Mouse (Mus musculus) hindbrain, embryonic 11.5 days (tissue): ENCODE results near the gene Fgfr2. TPM values are rescaled to one million over a fixed set of nuclear protein-coding genes. Genes with fewer than 3 reads are reported as not detected.

Experiments used
- ATAC-seq: fragments of 200-750 bp; cut with Nextera tagmentation; 2 replicates; pipeline ENCODE4 v1.8.0; 2017; ENCODE audit warnings: mild to moderate bottlenecking, moderate TSS enrichment, moderate library complexity; ENCODE audit not compliant: low FRiP score
- DNase-seq: peaks from one replicate; pipeline ENCODE4 v3.0.0-alpha.2; 2015; ENCODE audit warnings: low spot score
- H3K27ac ChIP-seq: fragments of 300-500 bp; sonication (generic); 2 replicates; pipeline ENCODE4 v1.5.1; 2014; ENCODE audit warnings: mild to moderate bottlenecking, low read depth, low read length
- H3K27me3 ChIP-seq: fragments of 300-500 bp; sonication (generic); 2 replicates; pipeline ENCODE4 v1.6.1; 2014; ENCODE audit warnings: mild to moderate bottlenecking, low read length, moderate library complexity, mixed read lengths; ENCODE audit not compliant: control insufficient read depth, insufficient read depth
- H3K36me3 ChIP-seq: fragments of 300-500 bp; sonication (generic); 2 replicates; pipeline ENCODE4 v1.6.1; 2014; ENCODE audit warnings: mild to moderate bottlenecking, low read length, moderate library complexity, mixed read lengths; ENCODE audit not compliant: control insufficient read depth, insufficient read depth
- H3K4me1 ChIP-seq: fragments of 300-500 bp; sonication (generic); replicated peaks from 2 replicates; pipeline ENCODE4 v1.6.1; 2014; ENCODE audit warnings: low read length, mixed read lengths; ENCODE audit not compliant: control insufficient read depth, insufficient read depth
- H3K4me2 ChIP-seq: fragments of 300-500 bp; sonication (generic); replicated peaks from 2 replicates; pipeline ENCODE4 v1.6.1; 2014; ENCODE audit warnings: mild to moderate bottlenecking, low read depth, low read length
- H3K4me3 ChIP-seq: fragments of 300-500 bp; sonication (generic); 2 replicates; pipeline ENCODE4 v1.5.1; 2014; ENCODE audit warnings: low read depth, low read length
- H3K9ac ChIP-seq: fragments of 300-500 bp; sonication (generic); 2 replicates; pipeline ENCODE4 v1.6.1; 2014; ENCODE audit warnings: low read depth, low read length
- H3K9me3 ChIP-seq: fragments of 300-500 bp; sonication (generic); 2 replicates; pipeline ENCODE4 v1.6.1; 2016; ENCODE audit warnings: low read length; ENCODE audit not compliant: control insufficient read depth
- WGBS: fragments of 180-500 bp; shearing (Covaris S2); extraction: QIAGEN DNeasy Blood & Tissue Kit; methylation state at CpG from one replicate; pipeline ENCODE4 v1.1.7; 2014; 5-methylcytosine and 5-hydroxymethylcytosine counted together
- polyA plus RNA-seq: library from polyadenylated mRNA; unstranded; fragments of >200 nt; fragmentation: Nextera tagmentation; extraction: Ambion mirVana; gene quantifications from 2 replicates; pipeline ENCODE4 v1.2.1, GENCODE M21; 2014

Gene Fgfr2
- polyA plus RNA-seq, 1 experiment from 2014 or later, result 71.3 TPM

- no peaks in the 10 kb centered on the region for H3K27me3 ChIP-seq
- H3K36me3 ChIP-seq, result no peaks in the 10 kb centered on the region
- H3K4me1 ChIP-seq, result no peaks in the 10 kb centered on the region; the same call in 1 of the 2 replicates
- H3K4me2 ChIP-seq, result no peak overlapping the region
- WGBS, result 65% methylated on average over 22 of the region's 22 CpGs
- H3K4me3 ChIP-seq, result no peak overlapping the region
- H3K9me3 ChIP-seq, result no peaks in the 10 kb centered on the region
- no peak overlapping the region for H3K9ac ChIP-seq
- DNase-seq (peak; percentile 43), ATAC-seq (no peak)
- H3K27ac ChIP-seq, result no peak overlapping the region
Measured at GRCm38 (mm10) chr7:130631553-130632378, 2491.4 kb downstream of the Fgfr2 start.

DNA sequence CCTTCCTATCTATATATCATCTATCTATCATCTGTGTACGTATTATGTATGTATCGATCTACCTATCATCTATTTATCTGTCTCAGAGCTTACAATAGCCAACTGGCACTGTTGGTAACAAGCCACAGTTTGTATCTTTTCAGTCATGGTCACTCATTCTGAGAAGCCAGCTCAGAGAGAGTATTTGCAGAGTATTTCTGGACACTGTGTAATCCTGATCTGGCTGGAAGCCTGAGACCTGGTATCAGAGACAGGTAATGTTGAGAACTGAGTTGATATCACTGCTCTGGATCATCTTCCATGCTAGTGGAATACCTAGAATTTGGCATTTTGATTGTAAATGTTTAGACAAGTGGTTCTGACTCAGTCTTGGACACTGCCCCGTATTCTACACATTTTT lies 2492.2 kb downstream of the Fgfr2 start:
- H3K9me3 ChIP-seq, result no peaks in the 10 kb centered on the region
- no peak for ATAC-seq
- no peaks in the 10 kb centered on the region; the same call in 1 of the 2 replicates for H3K4me1 ChIP-seq
- H3K4me3 ChIP-seq, result no peak overlapping the region
- no peak for DNase-seq
- H3K27ac ChIP-seq, result no peak overlapping the region
- WGBS, result 95% methylated on average over 3 of the region's 3 CpGs
- no peaks in the 10 kb centered on the region for H3K27me3 ChIP-seq
- no peak overlapping the region for H3K4me2 ChIP-seq
- no peak overlapping the region for H3K9ac ChIP-seq
- no peaks in the 10 kb centered on the region for H3K36me3 ChIP-seq

- no peak overlapping the region for H3K4me2 ChIP-seq
- H3K9me3 ChIP-seq, result no peaks in the 10 kb centered on the region
- 90% methylated on average over 7 of the region's 7 CpGs for WGBS
- no peak overlapping the region for H3K9ac ChIP-seq
- H3K36me3 ChIP-seq, result no peaks in the 10 kb centered on the region
- no peak for ATAC-seq
- H3K27ac ChIP-seq, result no peak overlapping the region
- DNase-seq, result no peak
- H3K27me3 ChIP-seq, result no peaks in the 10 kb centered on the region
- H3K4me3 ChIP-seq, result no peak overlapping the region
- no peaks in the 10 kb centered on the region; the same call in 1 of the 2 replicates for H3K4me1 ChIP-seq
Measured at GRCm38 (mm10) chr7:130629999-130630398, 2493.2 kb downstream of the Fgfr2 start.

DNA sequence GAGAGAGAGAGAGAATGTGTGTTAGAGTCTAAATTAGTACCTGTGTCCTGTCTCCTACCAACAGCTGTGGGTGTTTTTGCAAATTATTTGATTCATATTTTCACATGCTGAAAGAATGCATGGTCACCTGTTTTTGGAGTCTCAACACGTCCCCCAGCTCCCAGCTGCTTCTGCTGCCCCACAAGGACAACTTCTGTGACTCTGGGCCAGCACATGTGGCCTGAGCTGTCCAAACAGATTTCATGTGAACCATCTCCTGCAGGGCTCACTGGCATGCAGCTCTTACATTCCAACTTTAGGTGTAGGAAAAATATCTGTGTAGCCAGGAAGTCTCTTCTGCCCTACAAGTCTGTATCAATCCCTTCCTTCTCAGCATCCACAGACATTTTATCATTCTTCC lies 2494.5 kb downstream of the Fgfr2 start:
- 58% methylated on average over 1 of the region's 1 CpGs for WGBS
- no peak overlapping the region for H3K4me2 ChIP-seq
- H3K36me3 ChIP-seq, result no peaks in the 10 kb centered on the region
- H3K4me3 ChIP-seq, result no peak overlapping the region
- no peaks in the 10 kb centered on the region for H3K27me3 ChIP-seq
- DNase-seq (no peak), ATAC-seq (no peak)
- no peaks in the 10 kb centered on the region; the same call in 1 of the 2 replicates for H3K4me1 ChIP-seq
- no peaks in the 10 kb centered on the region for H3K9me3 ChIP-seq
- H3K9ac ChIP-seq, result no peak overlapping the region
- H3K27ac ChIP-seq, result no peak overlapping the region

GRCm38 (mm10) chr7:130625361-130625760 lies 2497.8 kb downstream of the Fgfr2 start:
- DNase-seq, result no peak
- no peaks in the 10 kb centered on the region for H3K36me3 ChIP-seq
- no peaks in the 10 kb centered on the region for H3K4me1 ChIP-seq
- H3K4me3 ChIP-seq, result no peak overlapping the region
- H3K27ac ChIP-seq, result no peak overlapping the region
- no peaks in the 10 kb centered on the region for H3K27me3 ChIP-seq
- 80% methylated on average over 7 of the region's 7 CpGs for WGBS
- no peak overlapping the region for H3K9ac ChIP-seq
- ATAC-seq, result no peak
- H3K9me3 ChIP-seq, result no peaks in the 10 kb centered on the region
- no peak overlapping the region for H3K4me2 ChIP-seq

GRCm38 (mm10) chr7:130624299-130624698 lies 2498.9 kb downstream of the Fgfr2 start:
- Histone ChIP-seq H3K36me3 (no peaks in the 10 kb centered on the region), H3K4me3 (no peak overlapping the region), H3K27me3 (no peaks in the 10 kb centered on the region), H3K27ac (no peak overlapping the region), H3K9me3 (no peaks in the 10 kb centered on the region), H3K4me2 (no peak overlapping the region), H3K9ac (no peak overlapping the region), H3K4me1 (no peaks in the 10 kb centered on the region)
- DNase-seq (no peak), ATAC-seq (no peak)
- WGBS, result 90% methylated on average over 9 of the region's 9 CpGs

DNA sequence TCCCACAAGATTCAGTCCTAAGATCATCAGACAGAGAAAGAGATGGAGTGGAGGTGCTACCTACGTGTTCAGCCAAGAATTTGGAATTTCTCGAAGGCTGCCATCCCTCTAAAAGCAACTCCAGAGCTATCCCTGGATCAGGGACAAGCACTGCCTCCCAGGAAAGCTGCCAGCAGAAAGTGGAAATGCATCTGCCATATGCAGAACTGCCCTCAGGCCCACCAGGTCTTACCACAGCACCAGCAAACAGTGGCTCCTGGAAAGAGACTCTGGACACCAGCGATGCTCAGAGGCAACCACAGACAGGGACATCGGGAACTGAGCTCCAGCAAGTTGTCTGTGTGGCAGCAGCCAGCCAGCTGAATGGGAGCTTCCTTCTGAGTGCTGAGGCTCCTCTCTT lies 2500.8 kb downstream of the Fgfr2 start:
- no peaks in the 10 kb centered on the region for H3K4me1 ChIP-seq
- 89% methylated on average over 4 of the region's 4 CpGs for WGBS

GRCm38 (mm10) chr7:130621953-130622352 lies 2501.2 kb downstream of the Fgfr2 start:
- no peak overlapping the region for H3K27ac ChIP-seq

More for the DNA sequence above, 2500.8 kb downstream of the Fgfr2 start:
- no peaks in the 10 kb centered on the region for H3K27me3 ChIP-seq
- no peak overlapping the region for H3K4me2 ChIP-seq
- H3K9ac ChIP-seq, result no peak overlapping the region
- ATAC-seq, result no peak
- no peaks in the 10 kb centered on the region for H3K9me3 ChIP-seq
- H3K27ac ChIP-seq, result no peak overlapping the region
- H3K4me3 ChIP-seq, result no peak overlapping the region
- DNase-seq, result no peak
- no peaks in the 10 kb centered on the region for H3K36me3 ChIP-seq

DNA sequence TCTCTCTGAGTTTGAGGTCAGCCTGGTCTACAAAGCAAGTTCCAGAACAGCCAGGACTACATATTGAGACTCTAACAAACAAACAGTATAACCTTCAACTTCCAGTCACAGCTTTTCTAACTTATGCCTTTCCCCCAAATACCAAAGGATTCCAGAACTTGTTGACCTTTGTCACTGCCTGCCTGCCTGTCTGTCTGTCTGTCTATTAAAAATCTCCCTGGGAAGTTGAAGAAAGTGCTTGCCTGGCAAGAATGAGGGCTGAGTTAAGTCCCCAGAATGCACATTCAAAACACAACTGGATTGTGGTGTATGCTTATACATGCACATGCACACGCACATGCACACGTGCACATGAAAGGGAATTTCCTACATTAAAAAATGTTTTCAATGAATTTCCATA lies 2502.1 kb downstream of the Fgfr2 start:
- Histone ChIP-seq H3K4me1 (no peaks in the 10 kb centered on the region), H3K36me3 (no peaks in the 10 kb centered on the region), H3K4me3 (no peak overlapping the region), H3K9ac (no peak overlapping the region), H3K27me3 (no peaks in the 10 kb centered on the region), H3K9me3 (no peaks in the 10 kb centered on the region), H3K27ac (no peak overlapping the region), H3K4me2 (no peak overlapping the region)
- DNase-seq (no peak), ATAC-seq (no peak)
- WGBS, result 90% methylated on average over 2 of the region's 2 CpGs

More at GRCm38 (mm10) chr7:130621953-130622352, 2501.2 kb downstream of the Fgfr2 start:
- Histone ChIP-seq H3K9ac (no peak overlapping the region), H3K4me3 (no peak overlapping the region), H3K4me2 (no peak overlapping the region), H3K27me3 (no peaks in the 10 kb centered on the region), H3K36me3 (no peaks in the 10 kb centered on the region), H3K4me1 (no peaks in the 10 kb centered on the region), H3K9me3 (no peaks in the 10 kb centered on the region)
- WGBS, result 69% methylated on average over 3 of the region's 3 CpGs
- DNase-seq (no peak), ATAC-seq (no peak)
